Mouse (Mus musculus): ENCODE results near the gene Mprip.
A peak's percentile ranks its signal among the peaks of the same experiment; 100 is the strongest.

The Mprip gene

DNA sequence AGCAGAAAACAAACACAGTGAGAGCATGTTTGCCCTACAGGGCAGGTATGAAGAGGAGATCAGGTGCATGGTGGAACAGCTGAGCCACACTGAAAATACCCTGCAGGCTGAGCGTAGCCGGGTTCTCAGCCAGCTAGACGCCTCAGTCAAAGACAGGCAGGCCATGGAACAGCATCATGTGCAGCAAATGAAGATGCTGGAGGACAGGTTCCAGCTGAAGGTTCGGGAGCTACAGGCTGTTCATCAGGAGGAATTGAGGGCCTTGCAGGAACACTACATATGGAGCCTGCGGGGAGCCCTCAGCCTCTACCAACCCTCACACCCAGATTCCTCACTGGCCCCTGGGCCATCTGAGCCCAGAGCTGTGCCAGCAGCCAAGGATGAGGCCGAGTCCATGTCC, 99.7 kb downstream of the Mprip start:
- no peak for DNase-seq (ENCODE audit: low read depth)

- DNase-seq (ENCODE audit: low read depth) = no peak
Measured at GRCm38 (mm10) chr11:59769307-59769706, 108.2 kb downstream of the Mprip start.

DNA sequence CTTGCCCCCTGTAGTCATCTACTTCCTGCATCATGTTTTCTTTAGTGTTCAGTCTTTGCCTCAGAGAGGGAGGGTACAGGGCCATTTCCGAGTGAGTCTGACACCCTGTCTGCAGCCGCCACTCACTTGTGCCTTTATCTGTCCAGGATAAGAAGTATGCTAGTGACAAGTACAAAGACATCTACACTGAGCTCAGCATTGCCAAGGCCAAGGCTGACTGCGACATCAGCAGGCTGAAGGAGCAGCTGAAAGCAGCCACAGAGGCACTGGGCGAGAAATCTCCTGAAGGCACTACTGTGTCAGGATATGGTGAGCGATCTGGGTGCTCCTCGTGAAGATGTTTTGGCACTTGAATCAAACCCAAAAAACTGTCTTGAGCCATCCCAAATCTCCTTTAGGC, 108.6 kb downstream of the Mprip start:
- no peak for DNase-seq (ENCODE audit: low read depth)

- DNase-seq (ENCODE audit: low read depth) = no peak
Measured at GRCm38 (mm10) chr11:59770753-59771152, 109.6 kb downstream of the Mprip start.

DNA sequence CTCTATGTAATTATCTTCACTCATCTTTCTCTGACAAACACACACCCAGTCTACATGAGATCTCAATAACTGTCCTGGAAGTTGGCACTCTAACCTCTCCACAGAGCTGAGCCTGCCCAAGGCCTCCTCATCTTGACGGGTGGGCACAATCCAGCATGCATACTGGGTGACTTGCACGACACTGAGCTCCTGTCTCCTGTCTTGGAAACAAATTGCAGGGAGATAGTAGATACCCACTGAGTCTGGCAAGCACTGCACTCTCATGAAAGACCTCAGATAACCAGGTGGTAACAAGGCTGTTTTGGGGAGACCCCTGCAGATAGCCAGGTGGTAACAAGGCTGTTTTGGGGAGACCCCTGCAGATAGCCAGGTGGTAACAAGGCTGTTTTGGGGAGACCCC, 111.2 kb downstream of the Mprip start:
- no peak for DNase-seq (ENCODE audit: low read depth)

- no peak for DNase-seq (ENCODE audit: low read depth)
Measured at GRCm38 (mm10) chr11:59772902-59773301, 111.8 kb downstream of the Mprip start.

- no peak for DNase-seq (ENCODE audit: low read depth)
Measured at GRCm38 (mm10) chr11:59774522-59774921, 113.4 kb downstream of the Mprip start.

- no peak for DNase-seq (ENCODE audit: low read depth)
Measured at GRCm38 (mm10) chr11:59775435-59776148, 114.5 kb downstream of the Mprip start.

DNA sequence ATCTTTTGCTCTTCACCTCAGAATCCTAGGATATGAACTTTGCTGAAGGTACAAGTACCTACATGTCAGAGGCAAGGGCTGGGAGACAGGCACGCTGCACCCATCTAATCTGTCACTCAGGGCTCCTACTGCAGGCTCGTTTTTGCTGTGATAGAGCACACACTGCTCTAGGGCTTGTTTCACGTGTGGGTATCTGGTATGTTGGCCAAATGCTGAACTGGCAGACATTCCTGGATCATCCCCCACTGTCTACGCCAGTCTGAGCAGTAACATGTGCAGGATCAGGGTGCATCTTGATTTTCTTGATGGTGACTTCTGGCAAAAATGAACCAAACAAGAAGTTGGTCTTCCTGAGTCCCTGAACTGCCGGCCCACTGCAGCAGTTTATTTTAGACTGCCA, 116.2 kb downstream of the Mprip start:
- DNase-seq (ENCODE audit: low read depth) = no peak

- DNase-seq (ENCODE audit: low read depth) = peak; percentile 84
Measured at GRCm38 (mm10) chr11:59778181-59778873, 117.2 kb downstream of the Mprip start.

- no peak for DNase-seq (ENCODE audit: low read depth)
Measured at GRCm38 (mm10) chr11:59778874-59779223, 117.7 kb downstream of the Mprip start.

- DNase-seq (ENCODE audit: low read depth) = no peak
Measured at GRCm38 (mm10) chr11:59779406-59779805, 118.3 kb downstream of the Mprip start.

DNA sequence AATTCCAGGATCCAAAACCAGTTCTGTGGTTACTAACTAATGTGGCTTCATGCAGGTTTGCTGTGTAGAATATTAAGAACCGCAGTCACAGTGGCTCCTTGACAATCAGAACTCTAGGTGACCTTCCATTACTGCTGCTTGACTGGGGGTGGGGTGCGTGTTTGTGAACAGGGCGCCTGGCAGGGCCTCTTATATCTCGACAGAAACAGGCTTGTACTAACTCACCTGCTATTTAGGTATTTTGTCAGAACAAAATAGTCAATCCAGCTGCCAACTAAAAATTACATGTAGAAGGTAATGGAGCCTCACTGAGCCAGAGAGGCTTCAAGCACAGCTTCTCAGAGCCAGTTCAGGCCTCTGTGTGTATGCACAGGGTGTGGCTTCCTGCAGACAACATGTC, 119.1 kb downstream of the Mprip start:
- DNase-seq (ENCODE audit: low read depth) = no peak

GRCm38 (mm10) chr11:59782091-59782590, 121.0 kb downstream of the Mprip start:
- DNase-seq (ENCODE audit: low read depth) = no peak

- no peak for DNase-seq (ENCODE audit: low read depth)
Measured at GRCm38 (mm10) chr11:59783591-59783990, 122.5 kb downstream of the Mprip start.

DNA sequence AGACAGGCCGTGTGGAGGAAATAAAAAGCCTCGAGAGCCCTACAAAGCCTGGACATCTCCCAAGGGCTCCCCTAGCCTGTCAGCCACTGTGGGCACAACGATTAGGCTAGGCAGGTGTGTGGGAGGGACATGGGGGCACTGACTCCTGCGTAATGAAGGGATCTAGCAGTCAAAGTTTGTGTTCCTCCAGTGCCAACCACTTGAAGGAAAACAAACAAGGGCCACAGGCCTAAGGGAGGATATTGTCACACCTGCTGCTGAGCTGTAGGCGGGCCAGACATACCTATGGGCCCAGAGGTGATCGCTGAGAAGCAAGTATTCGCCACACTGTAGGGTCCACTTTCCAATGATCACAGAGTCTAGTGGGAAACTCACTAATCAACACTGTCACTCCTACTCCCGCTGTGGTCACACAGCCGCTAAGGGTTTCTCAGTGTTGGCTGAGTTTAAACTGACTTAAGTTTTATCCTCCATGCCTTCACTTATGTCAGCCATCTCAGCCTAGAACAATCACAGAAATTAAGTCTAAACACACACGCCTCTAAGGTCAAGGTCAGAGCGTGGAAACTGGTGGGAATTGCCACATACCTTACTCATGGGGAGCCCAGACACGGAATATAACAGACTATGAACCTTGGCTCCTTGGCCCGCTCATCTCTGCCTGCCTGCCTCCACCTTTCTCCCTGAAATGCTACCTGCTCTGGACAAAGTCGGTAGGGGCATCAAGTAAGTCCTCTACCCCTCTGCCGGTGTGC, 125.5 kb downstream of the Mprip start:
- no peak for DNase-seq (ENCODE audit: low read depth)

GRCm38 (mm10) chr11:59787199-59787781, 126.2 kb downstream of the Mprip start, which contains the start of gene Pld6:
TSS of gene Pld6 (minus strand) at chr11:59787645.
- peak; percentile 59 for DNase-seq (ENCODE audit: low read depth)

DNA sequence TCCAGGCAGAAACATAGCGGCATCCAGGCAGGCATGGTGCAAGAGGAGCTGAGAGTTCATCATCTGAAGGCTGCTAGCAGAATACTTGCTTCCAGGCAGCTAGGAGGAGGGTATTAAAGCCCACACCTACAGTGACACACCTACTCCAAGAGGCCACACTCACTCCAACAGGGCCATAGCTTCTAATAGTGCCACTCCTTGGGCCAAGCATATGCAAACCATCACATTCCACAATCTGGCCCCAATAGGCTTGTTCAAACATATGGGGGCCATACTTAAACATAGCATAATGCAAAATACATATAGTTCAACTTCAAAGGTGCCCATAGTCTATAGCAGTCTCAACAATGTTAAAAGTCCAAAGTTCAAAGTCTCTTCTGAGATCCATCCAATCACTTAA, 128.2 kb downstream of the Mprip start:
- DNase-seq (ENCODE audit: low read depth) = no peak

DNA sequence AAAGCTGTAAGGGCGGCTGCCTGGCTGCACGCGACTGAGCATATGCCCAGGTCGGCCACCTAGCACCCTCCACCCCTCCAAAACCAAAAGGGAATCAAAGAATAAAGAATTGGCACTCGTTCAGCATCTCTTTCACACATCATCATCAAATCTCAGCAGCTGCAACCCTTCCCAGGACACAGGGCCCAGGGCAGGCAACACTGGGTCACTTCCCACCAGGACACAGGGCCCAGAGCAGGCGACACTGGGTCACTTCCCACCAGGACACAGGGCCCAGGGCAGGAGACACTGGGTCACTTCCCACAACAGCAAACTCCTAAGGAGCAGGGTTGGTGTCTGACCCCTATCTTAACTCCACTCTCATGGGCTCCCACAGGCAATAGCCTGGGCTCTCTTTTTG, 132.3 kb downstream of the Mprip start:
- no peak for DNase-seq (ENCODE audit: low read depth)

GRCm38 (mm10) chr11:59800412-59800811, 139.3 kb downstream of the Mprip start:
- no peak for DNase-seq (ENCODE audit: low read depth)

GRCm38 (mm10) chr11:59801881-59802280, 140.8 kb downstream of the Mprip start:
- no peak for DNase-seq (ENCODE audit: low read depth)

- DNase-seq (ENCODE audit: low read depth) = no peak
Measured at GRCm38 (mm10) chr11:59803516-59803915, 142.4 kb downstream of the Mprip start.
